Mouse (Mus musculus): ENCODE data around the gene Numb. TPM values are rescaled to one million over a fixed set of nuclear protein-coding genes. Genes with fewer than 3 reads are reported as not detected.

The Numb gene
- total RNA-seq, 1 experiment from 2014 or later, result 36.1 TPM

DNA sequence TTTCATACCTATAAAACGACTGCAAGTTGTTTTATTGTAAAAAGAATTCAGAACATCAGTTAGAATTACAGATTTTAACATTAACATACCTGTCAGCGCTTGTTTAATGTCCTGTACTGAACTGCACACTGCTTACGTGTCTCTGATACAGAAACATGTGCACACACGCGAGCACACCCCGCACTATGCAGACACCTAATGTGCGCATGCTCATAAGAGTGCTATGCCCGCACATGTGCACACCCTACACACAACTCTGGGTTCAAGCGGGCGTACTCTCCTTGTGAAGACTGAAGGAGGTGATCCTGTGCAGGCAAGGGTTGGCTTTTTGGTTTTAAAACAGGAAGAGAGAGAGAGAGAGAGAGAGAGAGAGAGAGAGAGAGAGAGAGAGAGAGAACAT is 157.2 kb downstream of the Numb start:
- ATAC-seq (replicated peaks; ENCODE audit: insufficient number of reproducible peaks, low FRiP score, low TSS enrichment, poor library complexity, severe bottlenecking), result no peak

DNA sequence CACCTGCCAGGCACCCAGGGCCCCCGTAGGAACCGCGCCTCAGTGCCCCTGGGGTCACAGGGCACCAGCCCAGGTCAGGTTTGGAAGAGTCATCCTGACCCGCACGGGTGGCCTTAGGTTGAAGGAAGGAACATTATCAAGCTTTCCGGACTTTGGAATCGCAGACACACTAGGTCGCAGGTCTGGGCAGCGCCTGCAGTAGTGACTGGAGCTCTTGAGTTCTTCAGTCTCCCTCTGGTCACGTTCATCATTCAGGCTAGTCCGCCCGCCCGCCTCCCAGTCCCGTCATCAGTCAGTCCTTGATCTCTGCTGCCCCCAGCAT is 157.7 kb downstream of the Numb start:
- no peak; the same call in 1 of the 2 replicates for ATAC-seq (replicated peaks; ENCODE audit: insufficient number of reproducible peaks, low FRiP score, low TSS enrichment, poor library complexity, severe bottlenecking)

DNA sequence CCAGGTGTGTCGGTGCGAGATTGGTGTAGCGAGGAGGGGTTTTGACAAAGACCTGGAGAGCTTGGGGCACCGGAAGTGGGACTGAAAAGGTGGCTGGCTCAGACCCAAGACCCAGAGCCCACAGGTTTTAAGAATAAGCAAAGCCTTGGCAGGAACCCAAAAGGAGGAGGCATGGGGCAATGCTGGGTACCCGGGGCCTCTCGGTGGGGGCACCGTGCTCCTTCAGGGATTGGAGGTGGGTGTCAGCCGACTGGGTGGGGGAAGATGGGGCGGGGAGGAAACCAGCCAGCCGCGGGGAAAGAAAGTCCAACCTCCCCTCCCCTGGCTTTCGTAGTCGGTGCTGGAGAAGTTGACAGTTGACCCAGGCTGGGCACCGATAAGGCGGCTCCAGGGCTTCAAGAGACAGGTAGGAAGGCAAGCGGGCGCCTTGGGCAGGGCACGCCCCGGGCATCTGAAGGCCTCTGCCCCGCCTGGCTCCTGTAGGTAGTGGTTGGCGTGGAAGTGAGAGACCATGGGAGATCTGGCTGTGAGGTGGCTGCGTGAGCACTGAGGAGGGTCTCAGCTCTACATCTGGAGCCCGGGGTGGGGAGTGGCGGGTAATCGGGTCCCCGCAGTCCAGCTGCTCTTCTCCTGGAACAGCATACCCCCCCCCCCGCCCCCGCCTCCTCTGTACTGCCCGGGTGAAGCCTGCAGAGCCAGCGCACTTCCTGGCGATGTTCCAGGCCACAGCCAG is 158.3 kb downstream of the Numb start, which contains the start of gene Papln:
Gene Papln, plus strand, starts transcription at position 324 of the 733 bp plus-strand sequence.
- no peak for ATAC-seq (replicated peaks; ENCODE audit: insufficient number of reproducible peaks, low FRiP score, low TSS enrichment, poor library complexity, severe bottlenecking)

DNA sequence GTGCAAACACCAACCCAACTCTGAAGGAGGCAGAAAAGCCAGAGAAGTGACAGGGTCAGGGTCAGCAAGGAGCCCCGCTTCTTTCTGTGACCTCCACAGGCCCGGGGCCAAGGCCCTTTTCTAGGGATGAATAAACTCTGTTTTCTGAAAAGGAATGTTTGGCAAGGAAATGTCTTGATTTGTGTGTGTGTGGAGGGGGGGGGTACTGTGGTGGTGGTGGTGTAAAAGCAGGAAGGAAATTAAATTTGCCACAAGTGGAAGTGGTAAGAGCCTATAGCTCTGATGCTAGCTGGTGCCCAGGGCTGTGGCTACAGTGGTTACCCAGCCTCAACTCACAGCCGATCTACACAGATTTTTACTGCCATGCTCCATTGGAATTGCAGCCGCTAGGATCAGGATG is 159.0 kb downstream of the Numb start:
- ATAC-seq (replicated peaks; ENCODE audit: insufficient number of reproducible peaks, low FRiP score, low TSS enrichment, poor library complexity, severe bottlenecking), result peak; percentile 34; the same call in 1 of the 2 replicates

DNA sequence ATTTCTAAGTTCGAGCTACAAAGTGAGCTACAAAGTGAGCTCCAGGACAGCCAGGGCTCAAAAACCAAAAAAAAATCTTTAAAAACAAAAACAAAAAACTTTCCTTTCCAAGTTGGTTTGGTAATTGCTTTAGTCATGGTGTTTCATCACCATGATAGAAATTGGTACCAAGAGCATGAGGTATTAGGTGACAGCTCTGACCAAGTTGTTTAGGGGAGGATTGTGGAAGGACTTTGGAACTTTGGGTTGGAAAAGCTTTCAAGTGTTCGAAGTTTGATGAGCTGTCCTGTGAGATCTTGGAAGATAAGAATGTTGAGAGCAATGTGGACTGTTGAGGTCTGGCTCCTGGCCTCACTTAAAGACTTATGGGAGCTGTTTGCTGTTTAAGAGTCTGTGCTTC is 161.5 kb downstream of the Numb start:
- no peak for ATAC-seq (replicated peaks; ENCODE audit: insufficient number of reproducible peaks, low FRiP score, low TSS enrichment, poor library complexity, severe bottlenecking)

DNA sequence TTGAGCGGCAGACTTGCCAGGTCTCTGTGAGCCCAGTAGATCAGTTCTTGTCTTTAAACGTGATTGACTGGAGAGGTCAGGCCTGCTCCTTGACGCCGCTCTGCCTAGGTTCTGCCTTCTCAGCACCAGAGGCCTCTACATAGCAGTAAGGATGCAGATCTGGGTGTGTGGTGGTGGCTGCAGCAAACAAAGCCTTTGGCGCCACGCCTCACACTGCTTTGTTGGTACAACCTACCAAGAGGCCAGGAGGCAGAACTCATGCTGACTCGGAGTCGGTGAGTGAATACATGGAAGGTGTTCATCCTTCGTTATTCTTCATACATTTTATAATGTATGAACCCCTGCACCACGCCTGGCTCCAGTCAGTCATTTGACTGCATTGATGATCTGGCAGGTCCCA is 163.0 kb downstream of the Numb start:
- ATAC-seq (replicated peaks; ENCODE audit: insufficient number of reproducible peaks, low FRiP score, low TSS enrichment, poor library complexity, severe bottlenecking), result no peak

DNA sequence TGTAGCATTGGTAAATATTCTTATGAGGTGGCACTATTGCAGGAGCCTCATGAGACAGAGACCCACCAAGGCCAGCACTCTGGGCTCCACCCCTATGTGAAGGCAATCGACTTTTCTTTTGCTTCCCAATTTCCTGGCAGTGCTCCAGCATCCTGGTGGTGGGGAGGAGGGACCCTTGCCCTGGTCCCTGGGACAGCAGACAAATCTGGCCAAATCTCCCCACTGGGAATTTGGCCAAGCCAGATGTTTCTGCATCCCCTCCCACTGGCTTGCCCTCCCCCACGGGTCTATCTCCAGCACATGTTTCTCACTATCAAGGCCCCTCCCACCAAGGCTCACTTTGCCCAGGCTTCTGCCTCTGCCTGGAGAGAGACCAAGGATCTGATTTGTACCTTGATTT is 169.2 kb downstream of the Numb start:
- no peak for ATAC-seq (replicated peaks; ENCODE audit: insufficient number of reproducible peaks, low FRiP score, low TSS enrichment, poor library complexity, severe bottlenecking)

DNA sequence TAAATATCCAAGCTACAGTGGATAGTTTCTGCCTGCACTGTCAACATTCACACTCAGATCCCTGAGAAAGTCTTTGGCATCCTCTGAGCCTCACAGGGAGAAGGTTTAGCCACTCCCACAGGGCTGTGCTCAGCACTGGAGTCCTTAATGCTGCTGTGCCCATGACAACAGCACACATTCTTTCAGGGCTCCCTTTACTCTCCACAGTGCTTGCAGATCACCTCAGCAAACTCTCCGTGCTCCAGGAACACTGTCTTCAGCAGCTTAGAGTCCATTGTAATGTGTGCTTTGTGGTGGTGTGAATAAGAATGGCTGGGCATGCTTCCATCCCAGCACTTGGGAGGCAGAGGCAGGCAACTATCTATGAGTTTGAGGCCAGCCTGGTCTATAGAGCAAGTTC is 172.5 kb downstream of the Numb start:
- no peak for ATAC-seq (replicated peaks; ENCODE audit: insufficient number of reproducible peaks, low FRiP score, low TSS enrichment, poor library complexity, severe bottlenecking)

Other genes starting within 250 kb of the Numb start
- gene Psen1, start 233.8 kb downstream of the Numb start, total RNA-seq (2017), result 79.8 to 104 TPM (median 85.8 TPM) in 3 replicates
- gene Papln, start 158.3 kb downstream of the Numb start, total RNA-seq (2017), result not detected in 3 replicates
- gene Riox1, start 28.7 kb upstream of the Numb start, total RNA-seq (2017), result 5.4 to 10.9 TPM (median 7.5 TPM) in 3 replicates
- not detected in 3 replicates for gene Heatr4, start 62.9 kb upstream of the Numb start, total RNA-seq (2017)
- gene Acot2, start 65.9 kb upstream of the Numb start, total RNA-seq (2017), result 15.4 to 18.4 TPM (median 16.3 TPM) in 3 replicates
- gene Acot1, start 87.6 kb upstream of the Numb start, total RNA-seq (2017), result not detected in 3 replicates
- not detected in 3 replicates for gene Acot4, start 116.4 kb upstream of the Numb start, total RNA-seq (2017)
- gene Gm49366, start 117.0 kb upstream of the Numb start, total RNA-seq (2017), result not detected in 3 replicates
- not detected in 3 replicates for gene Acot3, start 130.2 kb upstream of the Numb start, total RNA-seq (2017)
- not detected in 3 replicates for gene Acot5, start 147.4 kb upstream of the Numb start, total RNA-seq (2017)
- gene Acot6, start 178.7 kb upstream of the Numb start, total RNA-seq (2017), result 0.10 TPM in 1 of 3 replicates, not detected in the others
- 0.19 to 0.32 TPM in 2 of 3 replicates, not detected in the other for gene Dnal1, start 192.4 kb upstream of the Numb start, total RNA-seq (2017)
- gene Pnma1, start 226.6 kb upstream of the Numb start, total RNA-seq (2017), result 0.78 to 3.5 TPM in 2 of 3 replicates, not detected in the other

All from monocyte, adult 5-6 weeks (primary cell).